Mouse (Mus musculus) ES-E14 (cell line): ENCODE measurements around the gene Tasp1.

Experiments used
- CHD2 ChIP-seq: IDR thresholded peaks from 2 replicates; pipeline ENCODE4 v1.6.1; 2014; ENCODE audit warnings: mild to moderate bottlenecking, low read depth, low read length, inconsistent platforms
- MAFK ChIP-seq: IDR thresholded peaks from 2 replicates; pipeline ENCODE4 v1.6.1; 2014; ENCODE audit warnings: mild to moderate bottlenecking, low read depth, low read length, inconsistent platforms; ENCODE audit not compliant: insufficient read depth

GRCm38 (mm10) chr2:140036854-140037253 lies 29.8 kb downstream of the Tasp1 start:
- TF ChIP-seq CHD2 (no peak), MAFK (no peak)
